Mouse (Mus musculus): ENCODE measurements around the gene Cradd. TPM values are rescaled to one million over a fixed set of nuclear protein-coding genes. Genes with fewer than 3 reads are reported as not detected.
A peak's percentile ranks its signal among the peaks of the same experiment; 100 is the strongest.

Gene Cradd
- total and polyA plus RNA-seq, 2 experiments = 8.9 to 24.7 TPM

DNA sequence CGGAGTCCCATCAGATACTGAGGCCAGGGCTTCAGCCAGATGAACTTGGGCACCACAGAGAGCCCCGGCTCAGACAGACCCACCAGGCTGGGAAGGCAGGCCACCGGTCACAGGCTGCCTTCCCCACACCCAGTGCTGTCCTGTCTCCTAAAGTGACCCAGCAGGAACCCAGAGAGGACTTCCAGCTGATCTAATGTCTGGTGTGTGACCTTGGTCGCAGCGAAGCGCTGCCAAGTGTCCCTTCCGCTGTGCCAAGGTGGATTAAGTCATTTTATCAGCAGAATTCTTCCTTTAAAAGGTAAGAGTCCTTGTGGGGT lies 5.6 kb downstream of the Cradd start:
- H3K36me3 ChIP-seq (ENCODE audit: control insufficient read depth, insufficient read depth, low read length) = no peaks in the 10 kb centered on the region
- 10% methylated on average over 7 of the region's 7 CpGs for WGBS
- peaks cover 22% of the 10 kb centered on the region for H3K4me1 ChIP-seq (ENCODE audit: control insufficient read depth, insufficient read depth, low read length)
- TF ChIP-seq POLR2A (IDR thresholded peaks at IDR 0.05; ENCODE audit: extremely low read depth, insufficient read depth, low read length) (0 out of 2 replicates have a peak, but pooled peaks have one; percentile 17), CTCF (IDR thresholded peaks at IDR 0.05; ENCODE audit: low read depth, low read length) (no peak)
- H3K79me2 ChIP-seq (ENCODE audit: control insufficient read depth, insufficient read depth, low read length) = peaks cover 15% of the 10 kb centered on the region; the same call in 1 of the 2 replicates
- no peaks in the 10 kb centered on the region for H3K27me3 ChIP-seq (ENCODE audit: control insufficient read depth, insufficient read depth, low read length)
- DNase-seq (ENCODE audit: extremely low read depth, low read depth, low spot score) = peak; percentile 93
- H3K27ac ChIP-seq (replicated peaks; ENCODE audit: insufficient read depth, low read depth, low read length) = peak overlapping the region; percentile 88
- peak overlapping the region; percentile 50; the same call in 1 of the 2 replicates for H3K9ac ChIP-seq (ENCODE audit: low read depth, low read length)
- H3K4me3 ChIP-seq (ENCODE audit: insufficient read depth, low read depth, low read length) = peak overlapping the region; percentile 6; the same call in 1 of the 2 replicates

DNA sequence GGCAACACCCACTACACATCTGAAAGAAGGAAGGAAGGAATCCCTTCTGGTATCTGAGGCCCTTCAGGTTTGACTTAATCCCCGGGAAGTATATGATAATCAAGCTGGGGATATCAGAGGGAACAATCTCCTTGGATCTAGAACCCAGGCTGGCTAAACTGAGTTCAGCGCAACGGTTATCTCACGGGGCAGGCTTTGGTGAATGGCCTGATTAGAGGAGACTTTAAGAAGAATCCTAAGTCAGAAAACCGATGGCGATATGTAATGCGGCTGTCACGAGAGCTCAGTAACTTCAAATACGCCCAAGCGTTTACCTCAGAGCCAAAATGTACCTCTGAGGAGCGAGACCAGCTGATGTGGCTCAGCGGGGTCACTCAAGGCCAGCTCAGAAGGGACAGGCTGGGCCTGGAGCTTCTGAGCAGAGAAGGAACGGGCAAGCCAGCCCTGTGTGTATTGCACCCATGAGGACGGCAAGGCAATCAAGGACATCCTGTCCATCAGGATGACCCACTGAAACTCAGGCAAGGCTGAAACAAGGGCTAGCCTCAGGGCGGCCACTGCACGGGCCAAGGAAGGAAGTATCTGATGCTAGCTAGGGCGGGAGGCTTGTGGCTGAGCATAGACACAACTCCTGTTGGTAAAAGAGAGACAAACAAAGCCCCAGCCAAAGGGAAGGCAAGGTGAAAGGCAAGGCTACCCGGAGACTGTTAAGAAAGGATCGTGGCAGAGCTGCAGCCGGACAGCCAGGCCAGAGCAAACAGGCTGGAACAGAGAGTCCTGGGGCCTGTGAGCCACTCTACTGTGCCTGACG lies 6.1 kb downstream of the Cradd start:
- Histone ChIP-seq H3K79me2 (ENCODE audit: control insufficient read depth, insufficient read depth, low read length) (peaks cover 15% of the 10 kb centered on the region; the same call in 1 of the 2 replicates), H3K27ac (replicated peaks; ENCODE audit: insufficient read depth, low read depth, low read length) (peak overlapping the region; percentile 88), H3K9ac (ENCODE audit: low read depth, low read length) (peak overlapping the region; percentile 50), H3K36me3 (ENCODE audit: control insufficient read depth, insufficient read depth, low read length) (no peaks in the 10 kb centered on the region), H3K4me1 (ENCODE audit: control insufficient read depth, insufficient read depth, low read length) (peaks cover 22% of the 10 kb centered on the region), H3K27me3 (ENCODE audit: control insufficient read depth, insufficient read depth, low read length) (no peaks in the 10 kb centered on the region), H3K4me3 (ENCODE audit: insufficient read depth, low read depth, low read length) (no peak overlapping the region; the same call in 1 of the 2 replicates)
- DNase-seq (ENCODE audit: extremely low read depth, low read depth, low spot score) = no peak
- no peak for TF ChIP-seq POLR2A (IDR thresholded peaks at IDR 0.05; ENCODE audit: extremely low read depth, insufficient read depth, low read length)
- TF ChIP-seq CTCF (IDR thresholded peaks at IDR 0.05; ENCODE audit: low read depth, low read length) = no peak
- WGBS = 57% methylated on average over 21 of the region's 21 CpGs

DNA sequence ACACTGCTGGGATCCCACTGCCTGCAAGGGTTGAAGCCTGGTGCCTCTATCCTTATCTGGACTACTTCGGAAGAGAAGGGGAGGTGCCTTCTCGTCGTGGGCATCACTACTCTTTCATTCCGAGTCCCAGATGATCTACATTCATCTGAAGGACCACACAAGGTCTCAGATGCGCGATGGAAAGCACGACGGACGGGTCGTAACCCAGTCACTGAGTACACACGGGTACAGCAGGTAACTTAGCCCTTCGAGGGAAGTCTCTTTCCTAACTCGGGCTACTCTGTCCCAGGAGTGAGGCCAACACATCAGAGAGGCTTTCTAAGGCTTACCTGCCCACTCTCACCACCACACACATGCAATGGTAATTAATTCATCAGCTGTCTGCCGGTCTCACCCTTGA lies 6.8 kb downstream of the Cradd start:
- Histone ChIP-seq H3K27ac (replicated peaks; ENCODE audit: insufficient read depth, low read depth, low read length) (peak overlapping the region; percentile 88), H3K36me3 (ENCODE audit: control insufficient read depth, insufficient read depth, low read length) (no peaks in the 10 kb centered on the region), H3K4me3 (ENCODE audit: insufficient read depth, low read depth, low read length) (no peak overlapping the region), H3K79me2 (ENCODE audit: control insufficient read depth, insufficient read depth, low read length) (peaks cover 15% of the 10 kb centered on the region; the same call in 1 of the 2 replicates), H3K9ac (ENCODE audit: low read depth, low read length) (no peak overlapping the region), H3K27me3 (ENCODE audit: control insufficient read depth, insufficient read depth, low read length) (no peaks in the 10 kb centered on the region), H3K4me1 (ENCODE audit: control insufficient read depth, insufficient read depth, low read length) (peaks cover 18% of the 10 kb centered on the region)
- TF ChIP-seq POLR2A (IDR thresholded peaks at IDR 0.05; ENCODE audit: extremely low read depth, insufficient read depth, low read length) (no peak), CTCF (IDR thresholded peaks at IDR 0.05; ENCODE audit: low read depth, low read length) (no peak)
- 91% methylated on average over 14 of the region's 14 CpGs for WGBS
- no peak for DNase-seq (ENCODE audit: extremely low read depth, low read depth, low spot score)

DNA sequence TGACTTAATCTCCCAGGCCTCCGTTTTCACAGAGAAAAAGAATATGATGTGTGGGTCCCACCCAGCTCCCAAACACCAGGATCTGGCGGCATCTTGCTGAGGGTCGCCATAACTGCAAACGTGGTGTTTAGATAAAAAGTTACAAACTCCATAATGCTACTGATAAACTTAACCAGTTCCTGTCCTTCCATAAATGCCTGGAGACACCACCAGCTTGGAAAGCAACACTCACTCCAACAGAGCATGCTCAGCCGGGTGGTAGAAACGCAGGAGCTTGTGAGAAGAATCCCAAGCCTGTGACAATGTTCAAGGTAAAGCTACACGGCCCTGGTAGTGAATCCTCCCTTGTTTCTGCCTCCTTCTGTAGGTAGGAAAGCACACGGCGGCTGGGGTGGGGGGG lies 7.3 kb downstream of the Cradd start:
- Histone ChIP-seq H3K36me3 (ENCODE audit: control insufficient read depth, insufficient read depth, low read length) (no peaks in the 10 kb centered on the region), H3K4me3 (ENCODE audit: insufficient read depth, low read depth, low read length) (no peak overlapping the region), H3K9ac (ENCODE audit: low read depth, low read length) (no peak overlapping the region), H3K27me3 (ENCODE audit: control insufficient read depth, insufficient read depth, low read length) (no peaks in the 10 kb centered on the region), H3K79me2 (ENCODE audit: control insufficient read depth, insufficient read depth, low read length) (peaks cover 15% of the 10 kb centered on the region; the same call in 1 of the 2 replicates), H3K27ac (replicated peaks; ENCODE audit: insufficient read depth, low read depth, low read length) (no peak overlapping the region), H3K4me1 (ENCODE audit: control insufficient read depth, insufficient read depth, low read length) (peaks cover 18% of the 10 kb centered on the region)
- DNase-seq (ENCODE audit: extremely low read depth, low read depth, low spot score) = no peak
- 87% methylated on average over 9 of the region's 9 CpGs for WGBS
- TF ChIP-seq POLR2A (IDR thresholded peaks at IDR 0.05; ENCODE audit: extremely low read depth, insufficient read depth, low read length) (no peak), CTCF (IDR thresholded peaks at IDR 0.05; ENCODE audit: low read depth, low read length) (no peak)

DNA sequence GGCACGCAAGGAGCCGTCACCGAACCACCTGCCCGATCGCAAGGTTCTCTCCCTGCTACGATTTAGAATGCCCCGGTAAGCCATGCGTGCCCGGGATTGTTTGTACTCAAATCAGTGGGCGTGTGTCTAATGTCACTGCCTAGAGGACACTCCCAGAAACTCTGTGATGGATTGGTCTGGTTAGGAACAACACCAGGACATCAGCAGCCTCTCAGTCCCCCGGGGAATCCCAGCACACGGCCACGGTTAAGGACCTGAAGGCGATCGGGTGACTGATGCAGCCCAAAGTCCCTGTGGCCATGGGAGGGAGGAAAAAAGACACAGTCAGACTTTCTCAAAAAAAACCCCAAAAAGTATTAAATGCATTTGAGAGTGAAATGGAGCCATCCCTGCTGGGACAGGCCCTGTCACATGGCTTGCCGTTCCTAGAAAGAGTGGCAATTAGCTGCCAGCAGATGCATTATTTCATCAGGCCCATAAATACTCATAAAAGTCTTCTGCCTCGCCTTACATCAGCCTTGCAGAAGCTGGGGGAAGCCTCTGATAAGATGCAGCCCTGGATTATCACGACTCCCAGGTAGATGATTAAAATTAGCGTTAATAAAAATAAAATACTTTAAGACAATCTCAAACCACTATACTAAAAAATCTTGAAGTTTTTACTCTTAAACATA lies 8.0 kb downstream of the Cradd start:
- no peak overlapping the region for H3K27ac ChIP-seq (replicated peaks; ENCODE audit: insufficient read depth, low read depth, low read length)

More for the DNA sequence above, 8.0 kb downstream of the Cradd start:
- no peak for DNase-seq (ENCODE audit: extremely low read depth, low read depth, low spot score)
- Histone ChIP-seq H3K79me2 (ENCODE audit: control insufficient read depth, insufficient read depth, low read length) (peaks cover 15% of the 10 kb centered on the region; the same call in 1 of the 2 replicates), H3K4me1 (ENCODE audit: control insufficient read depth, insufficient read depth, low read length) (peaks cover 17% of the 10 kb centered on the region), H3K36me3 (ENCODE audit: control insufficient read depth, insufficient read depth, low read length) (no peaks in the 10 kb centered on the region), H3K27me3 (ENCODE audit: control insufficient read depth, insufficient read depth, low read length) (no peaks in the 10 kb centered on the region), H3K9ac (ENCODE audit: low read depth, low read length) (no peak overlapping the region), H3K4me3 (ENCODE audit: insufficient read depth, low read depth, low read length) (no peak overlapping the region)
- 91% methylated on average over 19 of the region's 19 CpGs for WGBS
- TF ChIP-seq POLR2A (IDR thresholded peaks at IDR 0.05; ENCODE audit: extremely low read depth, insufficient read depth, low read length) (no peak), CTCF (IDR thresholded peaks at IDR 0.05; ENCODE audit: low read depth, low read length) (no peak)

All from liver, adult 2 months (tissue).